Mouse (Mus musculus) cortical plate, adult 2 months (tissue): ENCODE results near the gene Meis1.

Experiments used
- CTCF ChIP-seq: fragments of 200-500 bp; IDR thresholded peaks from 2 replicates; pipeline ENCODE4 v1.5.1; 2011; ENCODE audit warnings: mild to moderate bottlenecking, control low read depth, low read length; ENCODE audit not compliant: insufficient read depth; ENCODE audit errors: extremely low read depth
- POLR2A ChIP-seq: fragments of 200-500 bp; IDR thresholded peaks from 2 replicates; pipeline ENCODE4 v1.6.1; 2011; ENCODE audit warnings: mild to moderate bottlenecking, low read length, control low read depth; ENCODE audit not compliant: insufficient read depth; ENCODE audit errors: extremely low read depth

DNA sequence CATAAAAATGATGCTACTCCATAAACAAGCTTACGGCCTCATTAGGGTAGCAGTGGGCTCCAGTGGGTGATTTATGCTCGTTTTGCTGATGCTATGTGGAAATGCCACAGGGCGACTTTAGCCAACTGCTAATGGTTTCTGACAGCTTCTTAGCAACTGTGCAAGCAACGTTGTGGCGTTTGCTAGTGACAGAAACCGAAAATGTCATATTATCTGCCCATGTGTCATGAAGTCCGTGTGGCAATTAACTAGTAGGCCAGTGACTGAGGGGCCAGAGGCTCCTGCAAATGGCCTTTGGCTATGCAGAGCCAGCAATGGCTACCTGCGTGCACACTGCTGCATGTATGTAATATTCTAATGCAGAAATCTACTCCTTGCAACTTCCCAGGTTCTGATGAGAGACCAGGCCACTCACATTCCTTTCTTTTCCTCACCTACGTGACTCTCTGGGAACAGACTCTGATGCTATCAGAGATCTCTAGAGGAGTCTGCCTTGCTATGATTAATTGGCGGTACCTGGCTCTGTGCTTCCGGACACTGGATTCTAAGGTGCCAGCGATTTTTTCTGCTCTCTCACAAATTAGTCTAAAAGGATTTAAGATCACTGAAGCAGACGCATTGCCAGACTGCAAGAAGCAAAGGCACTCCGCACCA, 73.7 kb downstream of the Meis1 start:
- TF ChIP-seq CTCF, result no peak
- TF ChIP-seq POLR2A, result no peak
